Mouse (Mus musculus): ENCODE measurements around the gene Uhrf1bp1. TPM values are rescaled to one million over a fixed set of nuclear protein-coding genes. Genes with fewer than 3 reads are reported as not detected.

Gene Uhrf1bp1
- total and polyA plus RNA-seq, 3 experiments = 23.1 to 43.6 TPM; not detected in 1

- no peaks in the 10 kb centered on the region for H3K4me1 ChIP-seq (ENCODE audit: control insufficient read depth in 1 of 2, insufficient read depth in 2 of 2, low read length in 2 of 2)
- TF ChIP-seq MAFK (IDR thresholded peaks at IDR 0.05; ENCODE audit: borderline replicate concordance, low read depth, low read length) = no peak
- no peak for TF ChIP-seq GABPA (IDR thresholded peaks at IDR 0.05; ENCODE audit: low read depth, low read length)
- no peak for TF ChIP-seq TCF12 (IDR thresholded peaks at IDR 0.05; ENCODE audit: low read depth, low read length)
- no peak for TF ChIP-seq ZC3H11A (IDR thresholded peaks at IDR 0.05; ENCODE audit: low read depth, low read length)
- TF ChIP-seq ETS1 (IDR thresholded peaks at IDR 0.05; ENCODE audit: low read depth, low read length) = no peak
- no peak for TF ChIP-seq ZMIZ1 (IDR thresholded peaks at IDR 0.05; ENCODE audit: low read depth, low read length)
- no peak for TF ChIP-seq CHD2 (IDR thresholded peaks at IDR 0.05; ENCODE audit: low read length)
- no peak for TF ChIP-seq MAZ (IDR thresholded peaks at IDR 0.05; ENCODE audit: low read depth, low read length)
- TF ChIP-seq POLR2A (IDR thresholded peaks at IDR 0.05; ENCODE audit: control insufficient read depth in 1 of 2, insufficient read depth in 1 of 2, low read depth in 1 of 2, low read length in 2 of 2, poor library complexity in 1 of 2) = no peak
- no peak for TF ChIP-seq POLR2AphosphoS5 (IDR thresholded peaks at IDR 0.05; ENCODE audit: borderline replicate concordance, low read depth, low read length)
- TF ChIP-seq MYB (IDR thresholded peaks at IDR 0.05; ENCODE audit: low read depth, low read length) = no peak
- no peak for TF ChIP-seq CTCF (IDR thresholded peaks at IDR 0.05 in 2 of 3, conservative IDR thresholded peaks at IDR 0.05 in 1 of 3; ENCODE audit: control insufficient read depth in 1 of 3, insufficient read depth in 1 of 3, low read depth in 2 of 3, low read length in 3 of 3, poor library complexity in 1 of 3, severe bottlenecking in 1 of 3)
- H3K4me3 ChIP-seq (ENCODE audit: control insufficient read depth in 1 of 2, insufficient read depth in 1 of 2, low read depth in 2 of 2, low read length in 2 of 2) = no peak overlapping the region
Measured at GRCm38 (mm10) chr17:27925054-27925453, 68.8 kb downstream of the Uhrf1bp1 start.

GRCm38 (mm10) chr17:27925504-27925903, 69.3 kb downstream of the Uhrf1bp1 start:
- H3K4me1 ChIP-seq (ENCODE audit: control insufficient read depth in 1 of 2, insufficient read depth in 2 of 2, low read length in 2 of 2) = no peaks in the 10 kb centered on the region
- no peak overlapping the region for H3K27ac ChIP-seq (ENCODE audit: control insufficient read depth, low read depth, low read length)
- H3K9me3 ChIP-seq (replicated peaks; ENCODE audit: insufficient read depth, low read length) = no peaks in the 10 kb centered on the region
- H3K36me3 ChIP-seq (ENCODE audit: control insufficient read depth in 1 of 2, insufficient read depth in 2 of 2, low read length in 2 of 2) = no peaks in the 10 kb centered on the region
- no peak overlapping the region for H3K4me3 ChIP-seq (ENCODE audit: control insufficient read depth in 1 of 2, insufficient read depth in 1 of 2, low read depth in 2 of 2, low read length in 2 of 2)
- H3K9ac ChIP-seq (ENCODE audit: control insufficient read depth, low read depth, low read length, poor library complexity, severe bottlenecking) = no peak overlapping the region
- H3K27me3 ChIP-seq (ENCODE audit: control insufficient read depth in 1 of 2, insufficient read depth in 2 of 2, low read length in 2 of 2) = no peaks in the 10 kb centered on the region
- H3K79me2 ChIP-seq (ENCODE audit: control insufficient read depth, insufficient read depth, low read length, poor library complexity) = 0 out of 2 replicates have a peak, but pooled peaks cover 2% of the 10 kb centered on the region
- peak; percentile 23 for DNase-seq (ENCODE audit: low read depth, low spot score)
- no peak for TF ChIP-seq UBTF (IDR thresholded peaks at IDR 0.05; ENCODE audit: borderline replicate concordance, insufficient read depth, low read depth, low read length)

More at GRCm38 (mm10) chr17:27925054-27925453, 68.8 kb downstream of the Uhrf1bp1 start:
- H3K36me3 ChIP-seq (ENCODE audit: control insufficient read depth in 1 of 2, insufficient read depth in 2 of 2, low read length in 2 of 2) = no peaks in the 10 kb centered on the region
- H3K79me2 ChIP-seq (ENCODE audit: control insufficient read depth, insufficient read depth, low read length, poor library complexity) = 0 out of 2 replicates have a peak, but pooled peaks cover 2% of the 10 kb centered on the region
- no peaks in the 10 kb centered on the region for H3K9me3 ChIP-seq (replicated peaks; ENCODE audit: insufficient read depth, low read length)
- H3K27ac ChIP-seq (ENCODE audit: control insufficient read depth, low read depth, low read length) = no peak overlapping the region
- DNase-seq (ENCODE audit: low read depth, low spot score) = no peak
- H3K27me3 ChIP-seq (ENCODE audit: control insufficient read depth in 1 of 2, insufficient read depth in 2 of 2, low read length in 2 of 2) = no peaks in the 10 kb centered on the region
- H3K9ac ChIP-seq (ENCODE audit: control insufficient read depth, low read depth, low read length, poor library complexity, severe bottlenecking) = no peak overlapping the region

GRCm38 (mm10) chr17:27930291-27930690, 74.0 kb downstream of the Uhrf1bp1 start:
- TF ChIP-seq CHD2 (IDR thresholded peaks at IDR 0.05; ENCODE audit: low read length) (no peak), BHLHE40 (IDR thresholded peaks at IDR 0.05; ENCODE audit: borderline replicate concordance, low read depth, low read length) (no peak), TBP (IDR thresholded peaks at IDR 0.05; ENCODE audit: low read depth, low read length) (no peak), MAFK (IDR thresholded peaks at IDR 0.05; ENCODE audit: borderline replicate concordance, low read depth, low read length) (no peak), POLR2AphosphoS5 (IDR thresholded peaks at IDR 0.05; ENCODE audit: borderline replicate concordance, low read depth, low read length) (no peak), CHD1 (IDR thresholded peaks at IDR 0.05; ENCODE audit: low read depth, low read length) (no peak), POLR2AphosphoS2 (IDR thresholded peaks at IDR 0.05; ENCODE audit: low read length) (no peak), GATA1 (IDR thresholded peaks at IDR 0.05; ENCODE audit: low read depth, low read length) (no peak), MYC (IDR thresholded peaks at IDR 0.05; ENCODE audit: low read depth, low read length) (no peak), SMC3 (IDR thresholded peaks at IDR 0.05; ENCODE audit: low read depth, low read length) (no peak), RCOR1 (IDR thresholded peaks at IDR 0.05; ENCODE audit: low read depth, low read length) (no peak), ETS1 (IDR thresholded peaks at IDR 0.05; ENCODE audit: low read depth, low read length) (no peak)
- no peaks in the 10 kb centered on the region for H3K79me2 ChIP-seq (ENCODE audit: control insufficient read depth, insufficient read depth, low read length, poor library complexity)
- H3K27ac ChIP-seq (ENCODE audit: control insufficient read depth, low read depth, low read length) = no peak overlapping the region
- H3K27me3 ChIP-seq (ENCODE audit: control insufficient read depth in 1 of 2, insufficient read depth in 2 of 2, low read length in 2 of 2) = no peaks in the 10 kb centered on the region
- DNase-seq (ENCODE audit: low read depth, low spot score) = no peak
- H3K9me3 ChIP-seq (replicated peaks; ENCODE audit: insufficient read depth, low read length) = no peaks in the 10 kb centered on the region
- H3K4me1 ChIP-seq (ENCODE audit: control insufficient read depth in 1 of 2, insufficient read depth in 2 of 2, low read length in 2 of 2) = no peaks in the 10 kb centered on the region
- H3K4me3 ChIP-seq (ENCODE audit: control insufficient read depth in 1 of 2, insufficient read depth in 1 of 2, low read depth in 2 of 2, low read length in 2 of 2) = no peak overlapping the region
- no peak overlapping the region for H3K9ac ChIP-seq (ENCODE audit: control insufficient read depth, low read depth, low read length, poor library complexity, severe bottlenecking)
- H3K36me3 ChIP-seq (ENCODE audit: control insufficient read depth in 1 of 2, insufficient read depth in 2 of 2, low read length in 2 of 2) = no peaks in the 10 kb centered on the region

Data from MEL (cell line).